Mouse (Mus musculus) mesoderm, embryonic 11.5 days (tissue): ENCODE measurements around the gene E330009J07Rik.

Experiments
- DNase-seq: peaks from one replicate; pipeline ENCODE4 v3.0.0-alpha.2; 2012; ENCODE audit warnings: low read depth, low spot score

E330009J07Rik gene

DNA sequence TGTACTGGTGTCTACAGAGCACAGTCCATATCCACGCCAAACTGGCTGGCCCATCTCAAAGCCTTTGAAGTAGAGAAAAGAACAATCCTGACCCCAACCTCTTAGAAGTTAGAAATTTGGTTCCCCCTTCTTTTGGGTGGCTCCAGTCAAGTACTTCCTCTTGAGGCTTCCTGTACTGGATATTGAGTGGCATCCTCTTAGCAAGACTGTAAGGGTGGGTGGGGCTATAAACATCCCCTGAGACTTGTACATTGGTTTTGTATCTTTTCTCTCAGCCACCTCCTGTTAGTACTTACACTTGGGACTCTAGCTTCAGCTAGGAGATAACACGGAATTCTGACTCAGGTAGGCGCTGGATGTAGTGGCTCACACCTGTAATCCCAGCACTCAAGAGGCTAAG, 5.7 kb downstream of the E330009J07Rik start:
- DNase-seq = no peak

DNA sequence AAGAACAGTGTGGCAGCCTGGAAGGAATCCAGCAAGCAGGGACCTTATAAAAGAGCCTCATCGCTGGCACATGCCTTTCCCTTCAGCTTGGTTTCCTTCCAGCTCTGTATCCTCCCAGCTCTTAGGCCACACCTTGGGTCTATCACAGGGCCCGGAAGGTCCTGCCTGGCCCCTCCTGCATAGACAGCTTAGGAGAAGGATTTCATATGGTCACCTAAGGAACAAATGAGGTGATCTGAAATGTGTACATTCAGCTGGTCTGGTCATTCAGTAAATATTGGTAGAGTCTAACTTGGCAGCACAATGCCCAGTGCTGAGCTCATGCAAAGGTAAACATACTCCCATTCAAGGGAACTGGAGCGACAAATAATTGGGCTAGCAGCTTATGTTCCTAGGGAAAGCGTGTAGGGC, 6.4 kb downstream of the E330009J07Rik start:
- DNase-seq = no peak

DNA sequence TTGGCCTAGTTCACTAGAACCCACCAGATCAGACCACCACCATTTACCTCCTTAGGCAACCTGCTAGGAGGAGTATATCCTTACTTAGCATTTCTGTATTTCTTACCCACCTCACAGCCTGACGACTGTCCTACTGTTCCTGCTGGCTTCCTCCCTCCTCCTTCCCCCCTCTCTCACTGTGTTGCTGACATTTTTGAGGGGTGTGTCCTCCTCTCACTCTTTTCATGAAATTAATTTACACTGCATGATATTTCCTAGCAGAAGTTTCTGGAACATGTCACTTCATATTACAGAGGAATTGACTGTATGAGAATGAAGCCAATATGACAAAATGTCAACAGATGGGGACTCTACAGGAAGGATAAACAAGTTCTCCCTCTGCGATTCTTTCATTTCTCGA, 7.2 kb downstream of the E330009J07Rik start:
- no peak for DNase-seq

DNA sequence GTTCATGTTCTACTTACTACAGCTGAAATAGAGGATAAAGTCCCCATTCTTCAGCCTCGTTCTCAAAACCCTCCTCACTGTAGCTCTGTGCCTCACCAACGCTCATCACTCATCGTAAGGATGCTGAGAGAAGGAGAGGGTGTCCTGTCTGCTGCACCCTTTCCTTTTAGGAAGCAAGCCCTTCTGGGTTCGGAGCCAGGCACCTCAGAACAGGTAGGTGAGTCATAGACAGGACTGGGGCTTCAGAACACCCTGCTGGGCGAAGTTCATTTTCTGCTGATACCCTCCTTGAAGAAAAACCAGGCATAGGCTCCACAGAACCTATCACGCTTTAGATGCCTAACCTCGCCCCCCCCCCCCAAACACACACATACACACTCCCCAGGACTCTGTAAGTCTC, 8.5 kb downstream of the E330009J07Rik start:
- no peak for DNase-seq

DNA sequence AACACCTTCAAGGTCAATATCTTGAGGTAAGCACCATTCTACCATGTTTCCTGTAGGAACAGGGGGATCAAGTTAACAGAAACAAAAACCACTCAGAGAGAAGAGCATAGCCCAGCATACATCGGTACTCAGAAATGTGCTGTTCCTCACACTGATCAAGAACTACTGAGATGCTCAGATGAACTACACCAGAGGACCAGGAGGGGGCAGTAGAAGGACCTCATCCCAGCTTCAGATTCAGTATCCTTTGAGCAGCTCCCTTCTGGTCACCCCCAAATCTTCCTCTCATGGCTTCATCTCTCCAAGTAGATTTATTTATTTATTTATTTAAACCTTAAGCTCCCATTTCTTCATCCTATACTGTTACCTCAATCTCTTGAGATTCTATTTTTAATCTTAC, 12.2 kb downstream of the E330009J07Rik start:
- peak; percentile 57 for DNase-seq

DNA sequence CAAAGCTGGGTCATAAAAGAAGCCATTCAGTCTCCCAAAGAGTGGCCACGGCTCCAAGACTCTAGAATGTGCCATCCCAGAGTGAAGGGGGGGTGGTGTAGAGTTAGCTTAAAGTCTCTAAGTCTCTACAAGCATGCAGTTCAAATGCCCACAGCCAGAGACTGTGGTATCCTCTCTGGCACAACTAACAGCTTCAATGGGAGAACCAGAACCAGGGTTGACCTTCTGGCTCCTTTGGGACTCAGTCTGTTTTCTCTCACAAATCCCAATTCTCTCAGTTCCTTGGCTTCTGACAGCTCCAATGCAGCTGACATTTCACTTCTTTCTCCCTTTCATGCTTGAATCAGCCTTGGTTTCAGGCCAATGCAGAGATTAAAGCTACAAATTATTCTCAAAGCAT, 12.9 kb downstream of the E330009J07Rik start:
- DNase-seq = no peak

DNA sequence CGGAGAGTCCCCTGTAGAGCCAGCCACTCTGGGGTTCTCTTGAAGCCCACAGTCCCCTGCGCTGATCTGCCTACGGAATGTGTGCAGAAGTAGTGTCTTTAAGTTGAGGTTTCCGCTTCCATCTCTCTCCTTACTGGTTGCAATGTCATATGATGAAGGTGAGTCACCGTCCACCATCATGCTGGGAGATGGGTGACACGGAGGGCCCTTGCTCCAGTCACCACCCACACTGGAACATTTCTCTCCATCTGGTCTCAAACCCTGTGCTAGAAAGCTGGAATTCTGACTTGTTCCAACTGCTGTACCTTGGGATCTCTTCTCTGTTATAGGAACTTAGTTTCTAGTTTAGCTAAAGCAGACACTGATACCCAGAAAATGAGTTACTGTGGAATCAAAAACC, 14.8 kb downstream of the E330009J07Rik start:
- DNase-seq = no peak

DNA sequence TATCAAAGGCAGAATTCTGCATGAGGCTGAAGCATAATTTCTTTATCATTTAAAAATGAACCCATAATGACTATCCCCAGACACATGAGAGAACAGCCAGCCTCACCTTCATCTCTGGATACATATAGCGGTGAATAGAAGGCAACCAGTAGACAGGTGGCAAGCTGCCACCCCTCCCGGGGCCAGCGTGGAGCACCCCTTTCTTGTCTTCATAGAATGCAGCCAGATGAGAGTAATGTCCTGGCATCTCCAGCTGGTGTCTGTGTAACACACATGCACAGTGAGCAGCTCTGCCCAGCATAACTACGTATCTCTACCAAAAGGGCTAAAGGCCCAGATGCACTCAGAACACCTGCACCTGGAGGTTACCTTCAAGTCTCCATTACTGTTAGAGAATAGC, 17.5 kb downstream of the E330009J07Rik start:
- no peak for DNase-seq

DNA sequence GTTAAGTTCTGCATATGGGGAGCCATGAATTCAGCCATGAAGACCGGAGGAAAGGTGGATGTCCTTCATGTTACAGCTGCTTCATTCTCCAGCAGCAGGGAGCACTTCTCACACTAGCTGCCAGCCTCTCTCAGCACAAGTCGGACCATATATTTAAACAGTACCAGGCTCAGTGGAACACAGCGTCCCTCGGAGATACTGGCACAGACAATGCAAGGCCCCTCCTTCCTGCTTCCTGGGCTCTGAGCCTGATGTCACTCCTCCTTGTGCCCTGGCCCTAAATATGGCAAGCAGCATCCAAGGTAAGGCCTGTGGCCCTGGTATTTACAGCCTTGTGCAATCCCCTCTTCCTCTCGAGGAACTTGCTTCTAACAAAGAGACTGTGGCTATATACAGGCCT, 20.1 kb downstream of the E330009J07Rik start:
- no peak for DNase-seq

DNA sequence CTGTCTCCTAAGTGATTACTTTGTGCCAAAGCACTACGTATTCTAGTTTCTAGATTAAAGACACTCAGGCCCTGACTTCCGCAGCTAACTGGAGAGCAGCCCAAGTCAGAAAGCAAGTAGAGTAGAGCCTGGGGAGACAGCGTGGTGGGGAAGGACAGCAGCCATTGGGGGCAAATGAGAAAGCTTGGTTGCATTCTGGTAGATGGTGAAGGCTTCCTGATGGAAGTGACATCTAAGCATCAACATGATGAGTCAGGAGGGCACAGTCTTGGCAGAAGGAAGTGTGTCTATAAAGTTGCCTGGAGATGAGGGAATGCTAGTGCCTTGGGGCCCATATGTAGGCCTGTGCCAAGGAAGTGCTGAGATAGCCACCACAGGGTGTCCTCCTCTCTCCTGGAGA, 22.4 kb downstream of the E330009J07Rik start:
- no peak for DNase-seq

DNA sequence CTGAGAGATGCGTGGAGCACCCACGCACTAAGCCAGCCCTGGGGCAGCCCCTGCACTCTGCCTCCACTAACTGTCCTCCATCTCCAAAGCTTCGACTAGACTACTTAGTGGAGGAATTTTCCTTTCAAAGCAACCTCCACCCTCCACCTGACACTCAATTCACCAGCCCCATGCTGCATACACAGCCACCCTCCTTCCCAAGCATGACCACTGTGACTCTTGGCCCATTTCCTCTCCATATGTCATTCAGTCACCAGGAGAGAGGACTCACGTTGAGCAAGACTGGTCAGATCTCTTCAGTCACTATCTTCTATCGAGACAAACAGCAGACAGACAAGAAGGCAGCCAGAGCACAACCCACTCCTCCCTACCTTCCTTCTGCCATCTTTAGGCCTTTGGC, 22.9 kb downstream of the E330009J07Rik start:
- no peak for DNase-seq

DNA sequence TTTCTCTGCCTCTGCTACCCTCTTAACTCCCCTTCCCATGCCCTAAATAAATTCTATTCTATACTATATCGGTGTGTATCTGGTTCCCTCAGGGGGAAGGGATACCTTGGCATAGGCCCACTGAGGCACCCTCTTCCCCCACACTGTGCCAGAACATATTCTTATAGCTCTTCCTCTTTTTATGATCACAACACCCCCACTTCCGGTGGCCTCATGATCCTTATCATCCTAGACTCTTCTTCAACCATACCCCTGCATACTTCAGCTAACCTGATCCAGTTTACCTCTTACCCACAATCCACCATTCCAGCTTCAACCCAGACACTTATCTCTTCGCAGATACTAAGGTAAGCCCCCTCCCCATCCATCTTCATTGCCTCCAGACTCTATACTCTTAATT, 24.9 kb downstream of the E330009J07Rik start:
- no peak for DNase-seq

DNA sequence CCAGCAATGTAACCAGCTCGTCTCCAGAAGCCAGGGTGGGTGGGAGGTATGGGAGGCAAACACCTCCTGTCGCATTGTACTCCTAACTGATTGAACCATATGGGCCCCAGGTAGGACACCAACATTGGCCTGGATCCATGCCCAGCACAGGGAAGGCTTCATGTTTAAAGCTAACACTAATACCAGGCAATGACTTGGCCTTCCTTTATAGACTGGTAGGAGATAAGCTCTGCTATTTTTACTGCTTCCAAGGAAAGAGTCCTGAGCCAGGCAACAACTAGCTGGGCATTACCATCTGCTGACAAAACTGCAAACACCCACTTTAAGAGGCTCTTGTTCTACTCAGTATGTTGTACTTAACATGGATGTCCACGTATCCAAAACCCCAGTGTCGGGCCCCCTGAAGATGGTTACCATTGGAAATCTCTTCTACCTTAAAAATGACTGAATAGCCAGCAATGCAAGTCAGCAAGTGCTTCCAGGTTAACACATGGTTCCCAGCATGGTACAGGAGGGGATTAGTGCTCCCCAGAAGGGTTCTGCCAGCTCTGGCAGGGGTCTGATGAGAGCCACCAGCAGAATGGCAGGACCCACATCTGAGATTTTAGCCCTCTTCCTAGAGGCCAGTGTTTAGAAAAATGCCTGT, 32.2 kb downstream of the E330009J07Rik start:
- DNase-seq = no peak

DNA sequence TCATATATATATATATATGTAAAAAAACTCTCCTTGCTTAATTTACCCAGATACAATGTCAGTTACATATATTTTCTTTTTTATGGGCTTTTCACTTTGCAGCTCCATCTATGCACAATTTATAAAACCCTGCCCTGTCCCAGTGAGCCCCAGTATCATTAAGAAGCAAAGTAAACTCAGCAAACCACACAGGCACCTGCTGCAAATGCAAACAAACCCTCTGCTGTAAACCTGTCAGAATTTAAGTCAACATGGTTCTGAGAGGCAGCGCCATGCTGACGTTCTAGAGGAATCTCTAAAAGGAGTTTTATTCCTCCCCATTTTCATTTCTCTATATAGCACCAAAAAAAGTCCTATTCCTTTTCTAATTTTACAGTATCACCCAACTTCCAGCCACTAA, 33.9 kb downstream of the E330009J07Rik start:
- no peak for DNase-seq

DNA sequence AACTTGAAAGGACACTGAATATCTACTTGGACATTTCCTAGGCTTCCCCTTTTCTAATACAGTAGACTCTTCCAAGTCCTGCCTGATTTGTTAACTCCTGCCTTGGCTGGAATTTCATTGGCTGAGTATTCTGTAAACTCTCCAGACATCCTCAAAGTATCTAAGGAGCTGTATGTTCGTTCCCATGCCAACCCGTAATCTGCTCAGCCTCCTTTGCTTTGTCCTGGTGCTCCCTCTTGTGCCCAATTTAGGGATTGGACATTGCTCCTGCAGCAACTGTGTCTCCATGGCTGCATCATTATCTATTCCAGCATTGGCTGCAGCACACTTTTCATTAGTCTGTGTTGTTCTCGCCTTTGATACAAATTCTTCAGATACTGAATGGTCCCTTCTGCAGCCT, 42.7 kb downstream of the E330009J07Rik start:
- peak; percentile 78 for DNase-seq

DNA sequence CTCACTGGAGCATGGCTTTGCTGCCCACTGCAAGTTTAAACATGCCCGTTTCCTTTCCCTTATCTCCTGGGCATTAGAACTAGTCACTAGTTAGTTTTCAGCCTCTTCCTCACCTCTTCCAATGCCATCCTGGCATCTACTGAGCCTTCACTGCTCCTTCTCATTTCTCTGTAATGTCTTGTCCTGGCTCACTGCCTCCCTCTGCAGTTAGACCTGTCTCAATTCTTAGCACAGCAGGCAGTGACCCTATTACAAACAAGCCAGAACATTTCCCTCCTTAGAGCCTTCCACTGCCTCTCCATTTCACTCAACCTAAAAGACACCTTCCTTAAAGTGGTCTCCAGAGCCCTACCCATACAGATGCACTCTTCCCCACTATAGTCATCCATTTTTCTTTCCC, 45.0 kb downstream of the E330009J07Rik start:
- DNase-seq = no peak

DNA sequence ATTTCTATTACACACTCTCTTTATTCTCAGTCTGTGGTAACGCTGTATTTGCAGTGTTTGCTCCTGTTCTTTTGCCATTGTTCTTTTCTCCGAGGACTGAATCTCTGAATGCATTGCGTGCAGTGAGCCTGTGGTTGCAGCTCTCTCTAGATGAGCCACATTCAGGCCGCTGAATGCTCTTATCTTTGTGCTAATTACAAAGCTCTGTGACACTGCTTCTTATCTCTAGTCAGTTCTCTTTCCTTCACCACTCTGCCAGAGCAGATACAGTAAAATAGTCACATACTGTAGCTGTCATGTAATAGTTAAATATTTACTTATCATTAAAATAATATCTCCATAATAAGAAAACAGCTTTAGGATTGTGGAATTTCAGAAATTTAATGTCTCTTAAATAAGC, 47.3 kb downstream of the E330009J07Rik start:
- no peak for DNase-seq

DNA sequence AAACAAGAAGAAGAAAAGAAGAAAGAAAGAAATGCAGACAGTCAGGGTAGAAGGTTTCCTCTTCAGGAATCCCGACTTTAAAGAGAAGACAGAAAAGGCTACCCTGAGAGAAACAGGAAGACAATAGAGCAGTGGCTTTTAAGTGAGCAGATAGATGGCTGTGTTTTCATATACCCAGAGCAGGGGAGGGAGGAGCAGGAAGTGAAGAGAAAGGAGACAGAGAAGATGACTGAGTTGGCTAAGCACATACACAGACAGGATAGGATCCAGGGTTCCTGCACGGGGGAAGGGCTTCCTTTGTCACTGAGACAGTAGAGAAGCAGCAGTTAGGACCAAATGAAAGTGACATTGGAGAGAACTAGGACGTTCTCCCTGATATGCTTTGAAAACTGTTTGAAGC, 50.3 kb downstream of the E330009J07Rik start:
- DNase-seq = no peak

DNA sequence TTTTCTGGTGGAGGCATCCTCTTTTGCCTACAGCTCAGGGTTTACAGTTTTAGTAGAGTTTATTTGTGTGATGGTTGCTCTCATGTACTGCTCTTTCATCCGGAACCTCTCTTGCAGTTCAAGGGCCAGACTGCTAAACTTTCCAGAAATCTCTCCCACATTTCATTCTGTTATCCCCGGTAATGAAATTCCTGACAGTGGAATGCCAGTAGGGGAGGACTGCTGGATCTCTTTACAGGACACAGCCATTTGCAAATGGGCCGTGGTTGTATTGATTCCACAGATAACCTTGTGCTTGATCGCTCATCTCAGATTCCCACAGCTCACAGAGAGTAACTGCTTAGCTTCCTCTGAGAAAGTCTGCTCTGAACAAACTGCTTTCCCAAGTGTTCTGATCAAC, 54.0 kb downstream of the E330009J07Rik start:
- no peak for DNase-seq

DNA sequence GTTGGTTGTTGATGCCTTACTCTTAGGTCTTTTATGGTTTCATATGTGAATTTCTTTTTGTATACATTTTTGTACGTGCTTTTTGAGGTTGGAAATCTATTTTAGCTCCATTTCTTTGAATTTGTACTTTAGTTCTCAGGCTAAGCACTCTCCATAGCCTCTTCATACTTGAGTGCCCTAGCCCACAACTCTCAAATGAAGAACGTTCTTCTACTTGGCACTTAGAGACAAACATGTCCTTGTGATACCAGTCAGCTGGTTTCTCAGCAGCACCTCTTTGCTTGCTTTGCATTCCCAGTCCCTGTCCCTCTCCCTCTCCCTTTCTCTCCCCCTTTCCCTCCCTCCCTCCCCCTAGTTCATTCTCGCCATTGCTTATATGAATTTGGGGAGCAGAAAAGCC, 55.8 kb downstream of the E330009J07Rik start:
- DNase-seq = no peak

DNA sequence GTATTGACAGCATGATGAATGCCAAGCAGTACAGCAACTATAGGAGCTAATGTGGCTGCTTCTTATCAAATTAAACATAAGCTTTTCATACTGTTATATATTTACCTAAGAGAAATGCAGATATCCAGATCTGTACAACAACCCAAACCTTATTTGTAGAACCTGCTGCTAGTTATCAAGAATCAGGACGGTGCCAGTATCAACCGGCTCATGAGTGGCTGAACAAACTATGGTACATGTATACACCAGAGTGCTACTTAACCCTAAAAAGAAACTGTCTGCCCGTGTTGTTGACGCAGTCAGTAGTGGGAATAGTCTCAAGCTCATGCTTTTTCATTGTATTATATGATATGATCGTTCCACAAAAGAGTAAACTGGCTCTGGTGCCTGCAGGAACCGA, 64.9 kb downstream of the E330009J07Rik start:
- DNase-seq = no peak

DNA sequence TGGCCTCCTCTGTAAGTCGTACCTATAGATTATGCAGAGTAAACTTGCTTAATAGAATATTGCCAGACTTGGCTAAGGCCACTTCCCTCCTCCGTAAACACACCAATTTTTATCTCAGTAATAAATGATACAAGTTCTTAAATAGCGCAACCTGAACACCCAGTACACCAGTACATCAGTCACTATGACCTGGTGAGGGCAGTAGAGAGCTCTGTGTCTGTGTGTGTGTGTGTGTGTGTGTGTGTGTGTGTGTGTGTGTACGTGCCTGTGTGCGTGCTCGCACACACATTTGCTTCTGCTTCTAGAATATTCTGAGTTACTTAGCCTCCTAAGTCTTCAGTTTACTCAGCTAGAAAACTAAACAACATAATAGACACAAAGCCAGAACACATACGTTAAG, 82.6 kb downstream of the E330009J07Rik start:
- DNase-seq = no peak
